Mouse (Mus musculus): ENCODE measurements around the gene Slc17a2.

The Slc17a2 gene

DNA sequence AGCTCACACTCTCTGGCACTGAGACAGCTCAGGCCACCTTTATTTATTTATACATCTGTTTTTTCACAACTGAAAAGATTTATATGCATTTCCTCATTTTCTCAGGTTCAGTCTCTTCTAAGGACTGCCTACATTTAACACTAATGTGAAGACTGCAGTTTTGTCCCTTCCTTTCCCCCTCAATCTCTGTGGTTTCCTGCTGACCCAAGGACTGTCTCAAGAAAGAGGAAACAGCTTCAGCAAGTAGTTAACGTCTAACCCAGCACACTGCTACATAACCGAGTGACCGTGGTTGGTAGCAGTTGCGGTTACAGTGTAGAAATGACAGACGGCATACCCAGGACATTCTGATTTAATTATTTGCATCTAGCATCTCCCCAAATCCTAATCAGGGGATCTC is 7.4 kb upstream of the Slc17a2 start:
- no peak for DNase-seq

DNA sequence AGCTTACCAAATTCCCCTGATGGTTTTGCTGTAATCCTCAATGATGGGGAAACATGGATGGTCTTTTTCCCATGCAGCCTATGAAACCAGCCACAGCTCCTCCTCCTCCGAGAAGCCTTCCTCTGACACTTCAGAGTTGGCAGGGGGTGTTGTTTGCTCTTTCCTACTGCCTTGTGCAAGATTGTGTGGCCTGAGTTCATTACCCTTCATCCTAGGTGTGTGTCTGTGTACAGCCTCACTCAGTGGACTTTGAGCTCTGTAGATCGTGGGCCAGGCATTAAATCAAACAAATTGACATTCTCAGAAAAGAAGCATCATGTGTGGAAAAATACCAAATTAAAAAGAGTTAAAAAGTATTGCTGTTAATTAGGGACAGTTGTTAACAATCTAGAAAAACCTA is 2.3 kb upstream of the Slc17a2 start:
- DNase-seq: no peak

DNA sequence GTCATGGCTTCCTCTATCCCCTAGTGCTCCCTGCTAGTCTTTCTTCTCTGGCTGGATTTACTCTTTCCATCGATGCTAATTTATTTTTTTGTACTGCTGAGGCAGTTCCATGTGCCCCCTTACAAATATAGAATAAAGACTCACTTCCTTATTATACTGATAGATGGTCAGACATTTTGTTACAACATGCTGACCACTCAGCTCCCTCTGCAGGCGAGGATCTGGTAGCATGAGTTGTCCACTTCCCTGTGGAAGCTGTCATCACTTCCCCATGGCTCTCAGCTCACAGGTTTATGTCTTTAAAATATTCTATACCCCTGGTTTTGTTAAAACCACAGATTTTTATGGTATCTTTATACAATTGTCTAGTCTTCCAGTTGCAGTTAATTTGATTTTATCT is 9.4 kb downstream of the Slc17a2 start:
- no peak for DNase-seq

DNA sequence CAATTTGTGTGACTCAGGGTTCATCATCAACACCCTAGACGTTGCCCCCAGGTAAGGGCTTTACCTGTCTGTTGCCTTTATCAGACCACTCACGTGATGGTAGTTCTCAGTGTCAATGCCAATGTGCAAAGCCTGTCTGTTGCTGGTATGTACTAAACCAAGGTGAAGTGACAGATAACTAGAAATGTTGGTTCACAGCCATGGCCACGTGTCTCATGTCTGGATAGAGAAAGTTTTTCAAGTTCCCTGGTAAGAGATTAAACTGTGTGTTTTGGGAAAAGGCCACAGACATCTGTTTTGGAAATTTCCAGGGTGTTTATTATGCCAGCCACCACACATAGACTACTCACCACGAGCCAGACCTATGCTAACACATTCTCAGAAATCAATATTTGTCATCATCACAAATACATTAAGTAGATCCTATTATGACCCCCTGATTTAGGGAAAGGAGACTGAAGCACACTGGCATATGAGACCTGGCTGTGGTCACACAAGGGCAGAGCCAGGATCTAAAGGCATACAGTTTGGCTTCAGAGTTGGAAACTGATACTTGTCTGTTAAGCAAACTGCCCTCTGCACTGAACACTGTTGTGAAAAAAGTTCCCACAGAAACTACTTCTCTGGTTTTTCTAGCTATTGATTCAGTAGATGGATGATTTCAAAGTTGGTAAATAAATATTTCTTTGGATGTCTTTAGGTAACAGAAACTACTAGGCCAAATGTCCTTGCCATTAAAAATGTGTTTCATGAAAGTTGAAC is 13.6 kb downstream of the Slc17a2 start:
- no peak for DNase-seq

DNA sequence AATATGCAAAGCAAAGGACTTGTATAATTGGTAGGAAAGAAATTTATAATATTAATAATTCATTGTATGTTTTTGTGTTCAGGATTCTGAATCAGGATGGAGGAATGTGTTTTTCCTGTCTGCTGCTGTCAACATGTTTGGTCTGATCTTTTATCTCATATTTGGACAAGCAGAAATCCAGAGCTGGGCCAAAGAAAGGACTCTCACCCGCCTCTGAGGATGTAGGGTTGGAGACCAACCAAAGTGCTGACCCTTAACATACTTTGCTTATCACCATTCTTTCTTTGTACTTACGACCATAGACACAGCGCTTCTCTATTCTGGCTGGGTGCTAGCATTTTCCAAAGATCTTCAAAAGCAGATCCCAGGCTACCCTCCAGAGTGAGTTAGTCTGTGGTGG is 15.4 kb downstream of the Slc17a2 start:
- no peak for DNase-seq

DNA sequence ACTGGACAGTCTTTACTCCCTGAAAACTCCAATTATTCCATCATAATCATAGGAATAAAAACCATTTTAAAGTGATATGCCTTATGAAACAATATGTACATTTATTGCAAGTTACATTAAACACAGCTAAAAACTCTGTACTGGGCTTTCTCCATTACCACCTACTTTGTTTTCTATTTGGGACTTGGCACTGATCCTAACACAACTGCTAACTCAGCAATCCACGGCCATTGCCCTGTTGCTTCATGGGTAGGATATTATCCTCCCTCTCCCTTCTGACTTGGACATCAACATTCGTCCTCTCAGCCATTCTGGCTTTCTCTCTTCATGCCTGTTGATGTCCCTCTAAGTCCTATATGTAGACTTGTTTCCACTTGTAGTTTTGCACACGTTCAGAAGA is 19.8 kb downstream of the Slc17a2 start:
- no peak for DNase-seq

DNA sequence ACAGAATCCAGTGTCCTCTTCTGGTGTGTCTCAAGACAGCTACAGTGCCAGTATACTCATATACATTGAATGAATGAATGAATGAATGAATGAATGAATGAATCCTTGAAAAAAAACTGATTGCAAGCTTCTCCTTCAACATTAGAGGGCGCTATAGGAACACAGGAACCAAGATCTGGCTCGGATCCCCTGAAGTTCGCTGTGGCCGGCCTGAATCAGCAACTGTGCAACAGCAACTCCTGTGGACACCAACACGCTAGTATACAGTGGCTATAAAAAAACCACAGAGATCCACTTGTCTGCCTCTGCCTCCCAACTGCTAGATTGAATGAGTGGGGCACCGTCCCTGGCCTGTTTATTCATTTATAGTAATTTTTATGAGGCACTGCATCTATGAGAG is 26.3 kb downstream of the Slc17a2 start:
- no peak for DNase-seq

DNA sequence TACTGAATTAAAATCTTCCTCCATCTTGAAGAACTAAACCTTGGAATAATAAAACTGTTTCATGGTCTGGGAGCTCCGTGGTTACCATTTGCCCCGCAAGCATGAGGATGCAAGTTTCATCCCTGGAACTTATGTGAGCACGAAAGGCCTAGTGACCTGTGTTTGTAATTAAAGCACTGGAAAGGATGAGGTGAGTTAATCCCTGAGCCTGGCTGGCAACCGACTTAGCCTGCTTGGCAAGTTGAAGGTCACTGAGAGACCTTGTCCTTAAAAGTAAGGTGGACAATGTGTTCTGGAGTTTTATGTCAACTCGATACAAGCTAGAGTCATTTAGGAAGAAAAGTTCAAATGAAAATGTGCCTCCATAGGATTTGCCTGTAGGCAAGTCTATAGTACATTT is 28.0 kb downstream of the Slc17a2 start:
- no peak for DNase-seq

DNA sequence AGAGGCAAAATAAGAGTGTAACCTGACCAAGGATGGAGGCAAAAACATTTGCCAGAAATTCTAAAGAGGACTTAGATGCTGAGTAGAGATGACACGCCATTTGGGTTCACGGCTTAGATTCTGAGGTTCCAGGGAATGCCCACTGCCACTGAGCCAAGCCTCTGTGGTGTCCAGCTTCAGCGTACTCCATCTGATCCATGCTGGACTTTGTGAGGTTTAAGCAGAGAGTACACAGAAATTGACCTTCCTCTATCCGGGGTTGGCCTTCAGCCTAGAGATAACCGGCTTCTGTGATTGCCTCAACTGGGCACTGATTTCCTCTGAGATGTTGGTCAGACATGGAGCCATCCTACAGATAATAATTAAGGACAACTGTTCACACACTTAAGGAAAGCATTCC is 29.8 kb downstream of the Slc17a2 start:
- no peak for DNase-seq

DNA sequence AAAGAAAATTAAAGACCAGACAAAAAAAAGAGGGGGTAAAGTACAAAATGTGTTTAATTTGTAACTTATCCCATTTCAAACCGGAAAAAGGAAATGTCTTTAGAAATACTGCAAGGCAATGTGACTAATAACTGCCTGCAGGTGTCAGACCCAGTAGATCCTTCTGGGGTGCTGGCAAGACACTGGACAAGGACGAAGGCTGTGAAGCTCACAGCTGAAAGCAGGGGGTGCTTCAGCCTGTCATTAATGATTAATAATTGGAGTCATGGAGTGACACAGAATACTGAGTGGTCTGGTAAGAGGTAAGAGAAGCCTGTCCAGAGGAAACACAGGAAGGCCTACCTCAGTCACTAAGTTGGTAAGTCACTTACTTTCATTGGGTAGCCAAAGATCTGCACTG is 32.5 kb downstream of the Slc17a2 start, which contains the start of gene Slc17a3:
Gene Slc17a3 (plus strand): TSS at position 127 of the 400 bp plus-strand sequence.
- no peak for DNase-seq

DNA sequence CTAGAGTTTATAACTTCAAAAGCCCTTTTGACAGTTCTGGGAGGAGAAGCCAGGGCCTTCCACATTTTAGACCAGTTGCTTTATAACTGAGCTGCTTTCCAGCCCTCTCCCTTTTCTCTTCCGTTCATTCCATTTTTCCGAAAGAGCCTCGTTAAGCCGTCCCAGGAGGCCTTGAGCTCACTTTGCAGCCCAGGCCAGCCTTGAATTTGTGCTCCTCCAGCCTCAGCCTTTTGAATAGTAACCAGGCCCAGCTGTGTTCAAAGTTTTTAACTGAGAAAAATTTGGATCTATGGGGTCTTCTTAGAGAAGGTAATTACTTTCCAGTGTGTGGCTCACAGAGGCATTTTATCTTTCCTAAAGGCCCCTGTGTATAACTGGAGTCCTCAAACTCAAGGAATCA is 39.1 kb downstream of the Slc17a2 start:
- DNase-seq: no peak

DNA sequence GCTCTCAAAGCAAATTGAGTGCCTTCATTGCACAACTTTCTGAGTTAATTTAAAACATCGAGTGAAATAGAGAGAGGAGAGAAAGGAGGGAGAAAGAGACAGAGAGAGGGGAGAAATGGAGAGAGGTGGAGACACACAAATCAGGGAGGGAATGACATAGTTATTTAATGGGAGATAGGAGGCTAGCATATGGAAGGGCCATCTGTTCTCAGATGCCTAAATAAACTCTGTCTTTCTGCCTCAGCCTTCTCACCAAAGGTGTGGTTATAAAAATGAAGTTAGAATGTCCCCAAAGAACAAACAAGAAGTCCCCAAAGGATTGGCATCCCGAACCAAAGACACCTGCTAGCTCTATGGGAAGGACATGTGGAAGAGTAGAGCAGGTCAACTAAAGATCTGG is 42.5 kb downstream of the Slc17a2 start:
- no peak for DNase-seq

DNA sequence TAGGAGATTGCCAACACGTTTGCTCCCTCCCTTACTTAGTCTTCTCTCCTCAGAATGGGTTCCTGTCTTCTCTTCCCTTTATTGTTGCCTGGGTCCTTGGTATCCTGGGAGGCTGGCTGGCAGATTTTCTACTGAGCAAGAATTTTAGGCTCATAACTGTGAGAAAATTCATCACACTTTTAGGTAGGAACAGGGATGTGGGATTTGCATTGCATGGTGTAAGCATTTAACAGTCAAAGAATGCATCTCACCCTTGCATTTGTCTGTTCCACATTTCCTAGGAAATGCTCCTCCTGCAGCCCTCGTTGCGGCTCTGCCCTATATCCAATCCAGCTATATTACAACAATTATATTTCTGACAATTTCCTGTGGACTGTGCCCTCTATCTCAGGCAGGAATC is 49.6 kb downstream of the Slc17a2 start:
- DNase-seq: no peak

DNA sequence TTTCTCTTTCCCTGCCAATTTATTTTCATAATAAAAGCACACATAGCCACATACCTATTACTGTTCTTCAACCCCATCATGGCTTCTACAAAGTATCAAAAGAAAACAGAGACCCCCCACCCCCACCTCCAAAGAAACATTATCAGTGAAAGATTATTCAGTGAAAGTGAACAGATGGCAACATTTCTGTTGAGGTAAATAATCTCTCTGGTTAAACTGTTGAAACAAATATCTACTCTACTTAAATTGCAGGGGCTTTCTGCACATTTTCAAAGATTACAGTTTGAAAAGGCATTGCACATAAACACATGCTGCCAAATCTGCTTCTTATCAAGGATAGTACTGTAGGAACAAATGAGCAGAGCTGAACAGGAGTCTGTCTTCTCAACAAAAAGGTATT is 55.0 kb downstream of the Slc17a2 start:
- DNase-seq: no peak

DNA sequence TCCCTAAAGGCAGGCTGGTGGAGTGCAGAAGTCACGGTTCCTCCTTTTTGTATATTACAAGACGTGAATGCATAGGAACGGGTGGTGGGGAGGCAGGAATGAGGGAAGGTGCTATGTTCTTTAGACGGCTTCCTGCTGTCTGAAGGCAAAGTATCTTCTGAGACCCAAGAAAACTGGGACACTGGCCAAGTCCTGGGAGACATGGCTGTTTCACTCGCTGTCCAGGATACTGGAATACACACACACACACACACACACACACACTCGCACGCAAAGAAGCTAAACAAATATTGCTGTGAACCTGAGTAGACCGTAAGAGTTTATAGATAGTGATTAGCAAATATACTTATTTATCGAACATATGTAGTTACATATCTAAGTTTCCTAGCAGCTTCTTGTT is 57.9 kb downstream of the Slc17a2 start:
- DNase-seq: no peak

DNA sequence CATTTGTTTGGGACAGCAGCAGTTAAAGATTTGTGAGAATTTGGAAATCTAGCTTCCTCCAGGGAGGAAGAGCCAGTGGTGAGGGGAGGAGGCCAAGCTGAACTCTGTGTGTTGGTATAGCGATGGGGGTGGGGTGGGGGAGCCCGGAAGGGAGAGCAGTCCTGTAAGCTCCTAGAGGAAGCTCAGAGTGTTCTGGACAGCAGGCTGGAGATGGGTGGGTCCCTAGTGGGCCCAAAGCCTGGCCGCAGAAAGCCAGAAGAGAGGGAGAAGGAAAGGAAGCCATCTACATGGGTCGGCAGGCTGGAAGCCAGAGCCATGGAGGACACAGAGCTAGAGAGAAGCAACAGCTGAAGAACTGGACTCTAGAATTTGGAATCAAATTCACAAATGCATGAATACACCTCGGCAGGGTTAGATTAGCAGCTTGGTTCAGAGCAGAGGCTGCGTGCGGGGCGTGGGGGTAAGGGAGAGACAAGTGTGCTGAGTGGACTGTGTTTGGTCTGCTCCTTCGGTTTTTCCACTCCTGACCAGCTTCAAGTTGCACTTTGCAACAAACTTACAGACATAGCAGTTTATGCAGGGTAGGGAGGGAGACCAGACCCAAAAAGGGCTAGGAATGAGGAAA is 59.4 kb downstream of the Slc17a2 start:
- no peak for DNase-seq

DNA sequence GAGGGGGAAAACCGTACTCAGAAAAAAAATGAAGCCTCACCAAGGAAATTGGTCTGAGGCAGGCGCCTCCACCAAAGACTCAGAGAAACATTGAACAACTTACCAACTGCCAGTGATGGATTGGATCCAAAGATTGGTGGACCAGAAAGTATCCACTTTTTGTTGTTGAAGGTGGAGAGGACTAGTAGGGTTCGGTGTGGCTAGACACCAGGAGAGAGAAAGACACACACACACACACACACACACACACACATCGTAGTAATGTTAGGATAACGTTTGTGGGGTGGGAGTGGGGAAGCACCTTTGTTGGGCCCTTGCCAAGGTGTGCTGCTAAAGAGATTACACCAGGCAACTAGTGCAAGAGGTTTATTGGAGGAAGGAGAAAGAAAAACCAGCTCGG is 60.2 kb downstream of the Slc17a2 start:
- no peak for DNase-seq

DNA sequence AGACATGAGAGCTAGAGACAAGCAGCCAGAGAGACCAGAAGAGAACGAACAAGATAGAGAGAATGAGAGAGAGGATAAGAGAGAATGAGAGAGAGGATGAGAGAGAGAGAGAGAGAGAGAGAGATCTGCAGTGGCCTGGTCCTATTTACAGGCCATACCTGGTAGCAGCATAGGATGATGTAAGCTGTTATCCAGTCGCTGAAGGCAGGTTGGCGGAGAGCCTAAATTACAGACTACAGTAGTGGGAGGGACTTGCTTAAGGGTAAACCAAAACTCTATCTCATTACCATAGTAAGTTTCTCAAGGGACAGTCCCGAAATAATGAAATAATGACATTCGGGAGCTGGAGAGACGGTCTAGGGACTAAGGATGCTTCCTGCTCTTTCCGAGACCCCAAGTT is 60.6 kb downstream of the Slc17a2 start, which contains the start of gene Slc17a1:
Gene Slc17a1 (plus strand): TSS at position 346 of the 400 bp plus-strand sequence.
- DNase-seq: no peak

DNA sequence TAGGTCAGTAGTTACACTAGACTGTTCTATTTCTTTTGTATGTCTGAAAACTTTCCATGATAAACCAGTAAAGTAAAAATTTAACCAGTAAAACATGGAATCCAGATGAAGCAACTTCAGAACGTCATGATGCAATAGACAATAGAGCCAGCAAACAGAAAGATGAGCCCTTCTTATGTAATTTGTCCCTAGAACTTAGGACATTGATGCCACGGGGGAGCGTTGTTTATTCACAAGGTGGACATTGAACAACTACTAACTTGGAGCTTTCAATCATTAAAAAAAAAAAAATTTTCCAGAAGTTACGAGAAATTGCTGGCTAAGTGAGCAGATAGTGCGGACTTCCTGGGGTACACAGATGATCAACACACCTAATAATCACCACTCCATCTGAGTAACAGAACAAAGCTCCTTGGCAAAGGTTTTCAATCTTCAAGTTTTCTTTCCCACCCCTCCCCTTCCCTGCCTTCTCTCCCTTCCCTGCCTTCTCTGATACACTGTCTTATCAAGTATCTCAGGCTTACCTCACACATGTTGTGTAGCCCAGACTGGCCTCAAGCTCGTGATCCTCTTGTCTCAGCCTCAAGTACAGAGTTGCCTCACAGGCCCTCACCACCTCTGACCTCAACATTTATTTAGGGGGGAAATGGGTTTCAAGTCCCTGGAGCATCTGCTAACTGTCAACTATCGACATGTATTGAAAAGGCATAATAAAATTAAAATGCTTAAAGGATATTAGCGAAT is 62.2 kb downstream of the Slc17a2 start:
- DNase-seq: no peak

DNA sequence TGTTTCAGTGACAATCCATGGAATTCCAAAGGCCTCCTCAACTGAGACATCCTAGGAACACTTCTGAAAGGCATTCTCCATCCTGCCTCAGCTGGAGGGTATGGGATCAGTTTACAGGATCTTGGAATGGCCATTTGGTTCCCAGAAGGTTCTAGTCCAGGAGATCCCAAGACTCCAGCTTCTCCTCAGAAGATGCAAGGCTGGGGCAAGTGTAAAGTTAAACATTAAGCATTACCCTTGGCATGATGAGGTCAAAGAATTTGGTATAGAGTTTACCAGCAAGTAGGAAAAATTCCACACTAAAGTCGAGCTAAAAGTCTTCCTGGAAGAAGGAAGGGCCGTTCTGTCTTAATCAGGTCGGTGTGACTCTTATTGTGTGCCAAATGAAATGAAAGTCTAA is 63.2 kb downstream of the Slc17a2 start:
- no peak for DNase-seq

DNA sequence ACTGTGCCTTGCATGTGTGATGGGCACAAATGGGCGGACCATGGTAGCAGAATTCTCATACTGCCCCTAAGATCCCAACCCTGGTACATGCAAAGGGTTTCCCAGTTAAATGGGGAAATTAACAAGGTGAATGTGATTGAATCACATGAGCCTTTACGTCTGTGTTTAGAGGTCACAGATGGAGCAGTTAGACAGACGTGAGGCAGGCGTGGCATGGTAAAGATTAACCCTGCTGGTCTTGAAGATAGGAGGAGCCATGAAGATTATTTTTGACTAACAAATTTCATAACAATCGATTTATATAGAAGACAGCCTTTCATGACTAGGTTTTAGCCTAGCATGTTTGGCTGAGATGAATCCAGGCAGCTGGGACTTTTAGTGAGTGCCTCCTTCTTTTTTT is 66.3 kb downstream of the Slc17a2 start:
- DNase-seq: no peak
